Mouse (Mus musculus) neural tube, embryonic 12.5 days (tissue): Measurements from ENCODE around the gene Lpin2. TPM values are rescaled to one million over a fixed set of nuclear protein-coding genes. Genes with fewer than 3 reads are reported as not detected.

Experiments used
- ATAC-seq: fragments of 200-750 bp; cut with Nextera tagmentation; 2 replicates; pipeline ENCODE4 v1.8.0; 2017; ENCODE audit warnings: low read depth, mild to moderate bottlenecking, moderate TSS enrichment, moderate library complexity; ENCODE audit not compliant: low FRiP score
- H3K27ac ChIP-seq: fragments of 300-500 bp; sonication (generic); 2 replicates; pipeline ENCODE4 v1.5.1; 2016
- H3K27me3 ChIP-seq: fragments of 300-500 bp; sonication (generic); replicated peaks from 2 replicates; pipeline ENCODE4 v1.6.1; 2016; ENCODE audit warnings: mild to moderate bottlenecking
- H3K36me3 ChIP-seq: fragments of 300-500 bp; sonication (generic); 2 replicates; pipeline ENCODE4 v1.6.1; 2016; ENCODE audit warnings: mild to moderate bottlenecking
- H3K4me1 ChIP-seq: fragments of 300-500 bp; sonication (generic); 2 replicates; pipeline ENCODE4 v1.6.1; 2016
- H3K4me2 ChIP-seq: fragments of 300-500 bp; sonication (generic); replicated peaks from 2 replicates; pipeline ENCODE4 v1.6.1; 2016; ENCODE audit warnings: mild to moderate bottlenecking
- H3K4me3 ChIP-seq: fragments of 300-500 bp; sonication (generic); 2 replicates; pipeline ENCODE4 v1.5.1; 2016
- H3K9ac ChIP-seq: fragments of 300-500 bp; sonication (generic); 2 replicates; pipeline ENCODE4 v1.6.1; 2016; ENCODE audit warnings: mild to moderate bottlenecking
- H3K9me3 ChIP-seq: fragments of 300-500 bp; sonication (generic); 2 replicates; pipeline ENCODE4 v1.6.1; 2016; ENCODE audit warnings: mild to moderate bottlenecking
- WGBS: fragments of 180-500 bp; shearing (Covaris S2); methylation state at CpG from one replicate; pipeline ENCODE4 v1.1.7; 2016; 5-methylcytosine and 5-hydroxymethylcytosine counted together
- polyA plus RNA-seq: library from polyadenylated mRNA; unstranded; fragments of >200 nt; fragmentation: Nextera tagmentation; extraction: Ambion mirVana; gene quantifications from 2 replicates; pipeline ENCODE4 v1.2.1, GENCODE M21; 2016

The Lpin2 gene
- polyA plus RNA-seq = 32.9 and 36.2 TPM in 2 replicates

- 19% methylated on average over 6 of the region's 6 CpGs for WGBS
- H3K27me3 ChIP-seq = no peaks in the 10 kb centered on the region
- H3K36me3 ChIP-seq = no peaks in the 10 kb centered on the region
- ATAC-seq = no peak
- H3K4me3 ChIP-seq = peak within 1 kb of the TSS; percentile 90
- no peaks in the 10 kb centered on the region for H3K9me3 ChIP-seq
- peaks cover 23% of the 10 kb centered on the region for H3K4me1 ChIP-seq
- peak within 1 kb of the TSS; percentile 63 for H3K4me2 ChIP-seq
- H3K9ac ChIP-seq = peak within 1 kb of the TSS; percentile 95
- no peak within 1 kb of the TSS; the same call in 1 of the 2 replicates for H3K27ac ChIP-seq
Measured at GRCm38 (mm10) chr17:71182211-71182721, at the start of gene Lpin2. Lpin2 (plus strand) TSS chr17:71182560.

- Histone ChIP-seq H3K27ac (no peak overlapping the region), H3K4me2 (no peak overlapping the region), H3K36me3 (no peaks in the 10 kb centered on the region), H3K9ac (no peak overlapping the region), H3K4me1 (peaks cover 15% of the 10 kb centered on the region), H3K27me3 (no peaks in the 10 kb centered on the region), H3K4me3 (no peak overlapping the region), H3K9me3 (no peaks in the 10 kb centered on the region)
- ATAC-seq = no peak
- WGBS = 88% methylated on average over 11 of the region's 11 CpGs
Measured at GRCm38 (mm10) chr17:71132856-71133439, 49.4 kb upstream of the Lpin2 start.

GRCm38 (mm10) chr17:71134441-71134955 is 47.9 kb upstream of the Lpin2 start:
- no peaks in the 10 kb centered on the region for H3K36me3 ChIP-seq
- H3K9ac ChIP-seq = no peak overlapping the region
- 90% methylated on average over 3 of the region's 3 CpGs for WGBS
- peaks cover 11% of the 10 kb centered on the region for H3K4me1 ChIP-seq
- no peaks in the 10 kb centered on the region for H3K27me3 ChIP-seq
- no peak overlapping the region for H3K4me2 ChIP-seq
- H3K4me3 ChIP-seq = no peak overlapping the region
- no peak overlapping the region for H3K27ac ChIP-seq
- ATAC-seq = no peak
- H3K9me3 ChIP-seq = no peaks in the 10 kb centered on the region

- H3K27ac ChIP-seq = no peak overlapping the region
- WGBS = 64% methylated on average over 5 of the region's 5 CpGs
- no peak overlapping the region for H3K4me2 ChIP-seq
- H3K4me3 ChIP-seq = no peak overlapping the region
- H3K27me3 ChIP-seq = no peaks in the 10 kb centered on the region
- no peaks in the 10 kb centered on the region for H3K36me3 ChIP-seq
- peaks cover 5% of the 10 kb centered on the region for H3K4me1 ChIP-seq
- H3K9me3 ChIP-seq = no peaks in the 10 kb centered on the region
- H3K9ac ChIP-seq = no peak overlapping the region
- ATAC-seq = no peak
Measured at GRCm38 (mm10) chr17:71135108-71135507, 47.3 kb upstream of the Lpin2 start.

- H3K27ac ChIP-seq = no peak overlapping the region
- H3K9me3 ChIP-seq = no peaks in the 10 kb centered on the region
- H3K9ac ChIP-seq = no peak overlapping the region
- H3K4me1 ChIP-seq = no peaks in the 10 kb centered on the region
- H3K36me3 ChIP-seq = no peaks in the 10 kb centered on the region
- no peaks in the 10 kb centered on the region for H3K27me3 ChIP-seq
- 91% methylated on average over 5 of the region's 5 CpGs for WGBS
- H3K4me2 ChIP-seq = no peak overlapping the region
- no peak overlapping the region for H3K4me3 ChIP-seq
- no peak for ATAC-seq
Measured at GRCm38 (mm10) chr17:71135866-71136265, 46.5 kb upstream of the Lpin2 start.

GRCm38 (mm10) chr17:71136384-71137333 is 45.7 kb upstream of the Lpin2 start:
- H3K36me3 ChIP-seq = no peaks in the 10 kb centered on the region
- H3K9ac ChIP-seq = no peak overlapping the region
- ATAC-seq = no peak
- no peak overlapping the region for H3K4me2 ChIP-seq
- no peaks in the 10 kb centered on the region for H3K9me3 ChIP-seq
- no peak overlapping the region for H3K27ac ChIP-seq
- H3K4me3 ChIP-seq = no peak overlapping the region
- WGBS = 84% methylated on average over 16 of the region's 16 CpGs
- H3K27me3 ChIP-seq = no peaks in the 10 kb centered on the region
- no peaks in the 10 kb centered on the region for H3K4me1 ChIP-seq

GRCm38 (mm10) chr17:71137334-71137721 is 45.0 kb upstream of the Lpin2 start:
- Histone ChIP-seq H3K27me3 (no peaks in the 10 kb centered on the region), H3K4me1 (no peaks in the 10 kb centered on the region), H3K4me2 (no peak overlapping the region), H3K4me3 (no peak overlapping the region), H3K9me3 (no peaks in the 10 kb centered on the region), H3K36me3 (no peaks in the 10 kb centered on the region), H3K27ac (no peak overlapping the region), H3K9ac (no peak overlapping the region)
- WGBS = 90% methylated on average over 2 of the region's 2 CpGs
- ATAC-seq = no peak

GRCm38 (mm10) chr17:71142068-71142467 is 40.3 kb upstream of the Lpin2 start:
- no peak for ATAC-seq
- no peaks in the 10 kb centered on the region for H3K36me3 ChIP-seq
- H3K4me3 ChIP-seq = no peak overlapping the region
- H3K4me1 ChIP-seq = no peaks in the 10 kb centered on the region
- no peak overlapping the region for H3K27ac ChIP-seq
- no peaks in the 10 kb centered on the region for H3K9me3 ChIP-seq
- H3K9ac ChIP-seq = no peak overlapping the region
- H3K4me2 ChIP-seq = no peak overlapping the region
- H3K27me3 ChIP-seq = no peaks in the 10 kb centered on the region
- WGBS = 84% methylated on average over 4 of the region's 4 CpGs

- no peak for ATAC-seq
- no peaks in the 10 kb centered on the region for H3K36me3 ChIP-seq
- H3K9me3 ChIP-seq = no peaks in the 10 kb centered on the region
- H3K27ac ChIP-seq = no peak overlapping the region
- no peaks in the 10 kb centered on the region for H3K27me3 ChIP-seq
- H3K4me3 ChIP-seq = no peak overlapping the region
- H3K4me1 ChIP-seq = no peaks in the 10 kb centered on the region
- 90% methylated on average over 4 of the region's 4 CpGs for WGBS
- H3K9ac ChIP-seq = no peak overlapping the region
- H3K4me2 ChIP-seq = no peak overlapping the region
Measured at GRCm38 (mm10) chr17:71143155-71143554, 39.2 kb upstream of the Lpin2 start.

GRCm38 (mm10) chr17:71144322-71145116 is 37.8 kb upstream of the Lpin2 start:
- no peaks in the 10 kb centered on the region for H3K4me1 ChIP-seq
- H3K4me3 ChIP-seq = no peak overlapping the region
- no peak overlapping the region for H3K27ac ChIP-seq
- H3K36me3 ChIP-seq = no peaks in the 10 kb centered on the region
- no peak overlapping the region for H3K9ac ChIP-seq
- no peak overlapping the region for H3K4me2 ChIP-seq
- ATAC-seq = no peak
- no peaks in the 10 kb centered on the region for H3K9me3 ChIP-seq
- 89% methylated on average over 19 of the region's 19 CpGs for WGBS
- H3K27me3 ChIP-seq = no peaks in the 10 kb centered on the region

GRCm38 (mm10) chr17:71145248-71145961 is 37.0 kb upstream of the Lpin2 start:
- no peak for ATAC-seq
- Histone ChIP-seq H3K4me2 (no peak overlapping the region), H3K9me3 (no peaks in the 10 kb centered on the region), H3K4me3 (no peak overlapping the region), H3K36me3 (no peaks in the 10 kb centered on the region), H3K4me1 (no peaks in the 10 kb centered on the region), H3K27me3 (no peaks in the 10 kb centered on the region), H3K9ac (no peak overlapping the region), H3K27ac (no peak overlapping the region)
- 100% methylated on average over 1 of the region's 1 CpGs for WGBS
